Mouse (Mus musculus): ENCODE data around the gene B4galt5. TPM values are rescaled to one million over a fixed set of nuclear protein-coding genes. Genes with fewer than 3 reads are reported as not detected.

The B4galt5 gene
- polyA plus RNA-seq, 1 experiment: 70.0 TPM

- H3K79me2 ChIP-seq (ENCODE audit: control insufficient read depth, insufficient read depth): peaks cover 98% of the 10 kb centered on the region
- no peak overlapping the region for H3K4me3 ChIP-seq
- H3ac ChIP-seq (ENCODE audit: control insufficient read depth, insufficient read length): no peak overlapping the region
- H3K4me2 ChIP-seq (ENCODE audit: low read depth): peak overlapping the region; percentile 20
- TF ChIP-seq MYOG (IDR thresholded peaks at IDR 0.05; ENCODE audit: control insufficient read depth in 1 of 3, insufficient read depth in 1 of 3, insufficient read length in 2 of 3, low read depth in 2 of 3): peak in 1 of 3 experiments; percentile 28
- no peak for TF ChIP-seq POLR2AphosphoS2 (IDR thresholded peaks at IDR 0.05; ENCODE audit: insufficient read length, low read depth)
- TF ChIP-seq MYOD1 (IDR thresholded peaks at IDR 0.05; ENCODE audit: control insufficient read depth in 1 of 3, insufficient read length in 2 of 3, low read depth in 2 of 3): peak in 2 of 3 experiments; percentile 26 to 58
- H3K27me3 ChIP-seq (ENCODE audit: control insufficient read depth, insufficient read depth, insufficient read length): no peaks in the 10 kb centered on the region
- no peaks in the 10 kb centered on the region for H3K36me3 ChIP-seq (ENCODE audit: control insufficient read depth, insufficient read depth)
These were observed 12.4 kb downstream of the B4galt5 start for GRCm38 (mm10) chr2:167336384-167337213.

- TF ChIP-seq POLR2A (IDR thresholded peaks at IDR 0.05; ENCODE audit: insufficient read length, low read depth): no peak
- no peak for TF ChIP-seq TCF3 (IDR thresholded peaks at IDR 0.05; ENCODE audit: insufficient read length, low read depth)
- no peak for TF ChIP-seq USF1 (IDR thresholded peaks at IDR 0.05; ENCODE audit: low read depth)
- H3K79me2 ChIP-seq (ENCODE audit: control insufficient read depth, insufficient read depth): peaks cover 90% of the 10 kb centered on the region
- H3K36me3 ChIP-seq (ENCODE audit: control insufficient read depth, insufficient read depth): no peaks in the 10 kb centered on the region
- no peak overlapping the region for H3K4me3 ChIP-seq
- H3ac ChIP-seq (ENCODE audit: control insufficient read depth, insufficient read length): no peak overlapping the region
- H3K4me2 ChIP-seq (ENCODE audit: low read depth): no peak overlapping the region
- no peaks in the 10 kb centered on the region for H3K27me3 ChIP-seq (ENCODE audit: control insufficient read depth, insufficient read depth, insufficient read length)
These were observed 13.9 kb downstream of the B4galt5 start for GRCm38 (mm10) chr2:167335066-167335465.

DNA sequence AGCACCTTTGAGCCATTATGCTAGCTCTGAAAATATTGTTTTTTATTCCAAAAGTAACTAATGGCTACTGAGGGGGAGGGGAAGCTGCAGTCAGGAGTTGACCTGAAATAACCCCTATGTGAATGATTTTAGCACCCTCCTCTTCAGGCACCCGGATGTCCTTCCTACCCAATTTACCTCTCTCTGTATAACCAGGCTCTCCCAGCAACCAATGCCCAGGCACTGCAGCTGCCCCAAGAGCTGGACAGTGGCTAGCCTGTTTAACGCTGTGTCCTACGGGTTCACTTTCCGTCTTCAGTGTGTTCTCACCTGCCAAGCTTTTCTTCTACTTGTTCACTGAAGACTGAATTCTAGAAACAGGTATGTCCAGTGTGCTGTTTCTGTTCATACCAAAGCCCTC is 14.7 kb downstream of the B4galt5 start:
- Histone ChIP-seq H3K4me3 (no peak overlapping the region), H3K79me2 (ENCODE audit: control insufficient read depth, insufficient read depth) (peaks cover 90% of the 10 kb centered on the region), H3K36me3 (ENCODE audit: control insufficient read depth, insufficient read depth) (no peaks in the 10 kb centered on the region), H3ac (ENCODE audit: control insufficient read depth, insufficient read length) (no peak overlapping the region), H3K4me2 (ENCODE audit: low read depth) (no peak overlapping the region), H3K27me3 (ENCODE audit: control insufficient read depth, insufficient read depth, insufficient read length) (no peaks in the 10 kb centered on the region)
- TF ChIP-seq SRF (IDR thresholded peaks at IDR 0.05; ENCODE audit: control insufficient read depth, insufficient read length, low read depth): no peak

DNA sequence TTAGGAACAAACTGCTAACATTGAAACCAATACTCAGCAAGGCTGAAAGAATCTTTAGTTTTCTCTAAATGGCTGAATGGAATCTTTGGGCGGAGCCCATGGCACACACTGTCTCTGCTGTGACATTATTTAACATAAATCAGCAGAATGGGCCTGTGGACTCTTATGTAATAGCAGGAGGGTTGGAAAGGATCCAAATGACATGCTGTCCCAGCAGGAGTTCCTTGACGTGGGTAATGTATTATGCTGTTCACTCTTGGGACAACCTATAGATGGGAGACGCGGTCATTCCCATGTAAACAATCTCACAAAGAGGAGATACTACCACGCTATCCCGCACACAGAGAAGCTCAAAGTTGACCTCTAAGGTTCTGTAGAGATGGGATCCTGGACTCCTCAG is 15.5 kb downstream of the B4galt5 start:
- Histone ChIP-seq H3K79me2 (ENCODE audit: control insufficient read depth, insufficient read depth) (peaks cover 90% of the 10 kb centered on the region), H3K4me2 (ENCODE audit: low read depth) (no peak overlapping the region), H3K36me3 (ENCODE audit: control insufficient read depth, insufficient read depth) (no peaks in the 10 kb centered on the region), H3K27me3 (ENCODE audit: control insufficient read depth, insufficient read depth, insufficient read length) (no peaks in the 10 kb centered on the region), H3K4me3 (no peak overlapping the region), H3ac (ENCODE audit: control insufficient read depth, insufficient read length) (no peak overlapping the region)
- TF ChIP-seq USF1 (IDR thresholded peaks at IDR 0.05; ENCODE audit: low read depth) (no peak), MAX (IDR thresholded peaks at IDR 0.05; ENCODE audit: low read depth) (no peak), E2F4 (IDR thresholded peaks at IDR 0.05; ENCODE audit: insufficient read depth) (no peak), MYOG (IDR thresholded peaks at IDR 0.05; ENCODE audit: control insufficient read depth in 1 of 3, insufficient read depth in 1 of 3, insufficient read length in 2 of 3, low read depth in 2 of 3) (no peak), MYOD1 (IDR thresholded peaks at IDR 0.05; ENCODE audit: control insufficient read depth in 1 of 3, insufficient read length in 2 of 3, low read depth in 2 of 3) (no peak), SRF (IDR thresholded peaks at IDR 0.05; ENCODE audit: control insufficient read depth, insufficient read length, low read depth) (no peak), TCF3 (IDR thresholded peaks at IDR 0.05; ENCODE audit: insufficient read length, low read depth) (no peak), CEBPB (IDR thresholded peaks at IDR 0.05; ENCODE audit: insufficient read depth, poor library complexity, severe bottlenecking) (no peak), TCF12 (IDR thresholded peaks at IDR 0.05; ENCODE audit: insufficient read depth, poor library complexity, severe bottlenecking) (no peak), REST (IDR thresholded peaks at IDR 0.05; ENCODE audit: insufficient read depth, insufficient read length) (no peak), POLR2A (IDR thresholded peaks at IDR 0.05; ENCODE audit: insufficient read length, low read depth) (no peak), POLR2AphosphoS2 (IDR thresholded peaks at IDR 0.05; ENCODE audit: insufficient read length, low read depth) (no peak)

DNA sequence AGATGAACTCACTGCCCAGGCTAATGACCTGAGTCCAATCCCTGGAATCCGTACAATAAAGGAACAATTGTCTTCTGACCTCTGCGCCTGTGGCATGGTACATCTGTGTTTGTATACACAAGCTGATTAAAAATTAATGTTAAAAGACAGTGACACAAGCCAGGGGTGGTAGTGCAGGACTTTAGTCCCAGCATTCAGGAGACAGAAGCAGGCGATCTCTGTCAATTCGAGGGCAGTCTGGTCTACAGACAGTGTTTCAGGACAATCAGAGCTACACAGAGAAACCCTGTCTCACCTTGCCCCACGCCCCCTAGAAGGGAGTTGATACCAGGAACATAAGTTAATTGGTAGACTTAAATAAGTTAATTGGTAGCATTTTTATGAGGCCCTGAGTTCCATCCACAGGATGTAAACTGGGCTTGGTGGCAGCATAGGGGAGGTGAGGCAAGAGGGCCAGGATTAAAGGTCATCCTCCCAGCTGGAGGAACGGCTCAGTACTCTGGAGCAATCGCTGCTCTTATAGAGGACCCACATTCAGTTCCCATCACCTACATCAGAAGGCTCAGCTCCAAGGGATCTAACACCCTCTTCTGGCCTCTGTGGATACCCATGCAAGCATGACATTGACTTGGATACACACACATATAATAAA is 16.5 kb downstream of the B4galt5 start:
- H3K4me2 ChIP-seq (ENCODE audit: low read depth): peak overlapping the region; percentile 63
- H3ac ChIP-seq (ENCODE audit: control insufficient read depth, insufficient read length): no peak overlapping the region
- no peaks in the 10 kb centered on the region for H3K36me3 ChIP-seq (ENCODE audit: control insufficient read depth, insufficient read depth)
- peaks cover 90% of the 10 kb centered on the region for H3K79me2 ChIP-seq (ENCODE audit: control insufficient read depth, insufficient read depth)
- no peak overlapping the region for H3K4me3 ChIP-seq
- H3K27me3 ChIP-seq (ENCODE audit: control insufficient read depth, insufficient read depth, insufficient read length): no peaks in the 10 kb centered on the region
- TF ChIP-seq MYOD1 (IDR thresholded peaks at IDR 0.05; ENCODE audit: control insufficient read depth in 1 of 3, insufficient read length in 2 of 3, low read depth in 2 of 3) (no peak), REST (IDR thresholded peaks at IDR 0.05; ENCODE audit: insufficient read depth, insufficient read length) (no peak), TCF12 (IDR thresholded peaks at IDR 0.05; ENCODE audit: insufficient read depth, poor library complexity, severe bottlenecking) (no peak), POLR2AphosphoS2 (IDR thresholded peaks at IDR 0.05; ENCODE audit: insufficient read length, low read depth) (no peak), MYOG (IDR thresholded peaks at IDR 0.05; ENCODE audit: control insufficient read depth in 1 of 3, insufficient read depth in 1 of 3, insufficient read length in 2 of 3, low read depth in 2 of 3) (no peak), CEBPB (IDR thresholded peaks at IDR 0.05; ENCODE audit: insufficient read depth, poor library complexity, severe bottlenecking) (no peak), POLR2A (IDR thresholded peaks at IDR 0.05; ENCODE audit: insufficient read length, low read depth) (no peak), SRF (IDR thresholded peaks at IDR 0.05; ENCODE audit: control insufficient read depth, insufficient read length, low read depth) (no peak), MAX (IDR thresholded peaks at IDR 0.05; ENCODE audit: low read depth) (no peak), TCF3 (IDR thresholded peaks at IDR 0.05; ENCODE audit: insufficient read length, low read depth) (no peak), E2F4 (IDR thresholded peaks at IDR 0.05; ENCODE audit: insufficient read depth) (no peak)

Data from myocyte (in vitro differentiated cells).